Mouse (Mus musculus): Measurements from ENCODE around the gene Eapp. TPM values are rescaled to one million over a fixed set of nuclear protein-coding genes. Genes with fewer than 3 reads are reported as not detected.

Gene Eapp
- total RNA-seq, 2 experiments from 2014 or later: 25.3 to 29.0 TPM

- intact Hi-C loops (cut with DNase I): no loop called here
- DNase-seq: no peak
These were observed 50.8 kb downstream of the Eapp start for GRCm38 (mm10) chr12:54644947-54645346.

GRCm38 (mm10) chr12:54643320-54643892, 52.3 kb downstream of the Eapp start:
- DNase-seq: no peak
- intact Hi-C loops (cut with DNase I): no loop called here

GRCm38 (mm10) chr12:54641374-54641773, 54.3 kb downstream of the Eapp start:
- intact Hi-C loops (cut with DNase I): no loop called here

GRCm38 (mm10) chr12:54640259-54640658, 55.4 kb downstream of the Eapp start:
- intact Hi-C loops (cut with DNase I): no loop called here
- no peak for DNase-seq

More at GRCm38 (mm10) chr12:54641374-54641773, 54.3 kb downstream of the Eapp start:
- no peak for DNase-seq

- intact Hi-C loops (cut with DNase I): no loop called here
- DNase-seq: no peak
These were observed 58.7 kb downstream of the Eapp start for GRCm38 (mm10) chr12:54637033-54637432.

GRCm38 (mm10) chr12:54632141-54632540, 63.6 kb downstream of the Eapp start:
- intact Hi-C loops (cut with DNase I): no loop called here
- no peak for DNase-seq

GRCm38 (mm10) chr12:54621942-54622341, 73.8 kb downstream of the Eapp start:
- intact Hi-C loops (cut with DNase I): no loop called here
- no peak for DNase-seq

Small RNA genes within 50 kb of the gene (microRNA-seq; reads per million reads assigned to microRNA genes)
- gene Mir1892: 0 reads per million in 2 experiments

Other genes with a start within 250 kb of the Eapp start
- gene Sptssa, start 39.3 kb downstream of the Eapp start, total RNA-seq (2021): 10 to 100 TPM; 41.1 to 41.8 TPM
- 10 to 100 TPM; 38.0 to 39.8 TPM for gene Snx6, start 99.8 kb upstream of the Eapp start, total RNA-seq (2021)
- 100 to 1,000 TPM; 329 to 343 TPM for gene Cfl2, start 167.0 kb upstream of the Eapp start, total RNA-seq (2021)

Measured in heart, postnatal 14 days (tissue).